Mouse (Mus musculus): ENCODE data around the gene Sorl1. TPM values are rescaled to one million over a fixed set of nuclear protein-coding genes. Genes with fewer than 3 reads are reported as not detected.

Gene Sorl1
- polyA plus RNA-seq, 1 experiment from 2014 or later: 11.4 TPM

DNA sequence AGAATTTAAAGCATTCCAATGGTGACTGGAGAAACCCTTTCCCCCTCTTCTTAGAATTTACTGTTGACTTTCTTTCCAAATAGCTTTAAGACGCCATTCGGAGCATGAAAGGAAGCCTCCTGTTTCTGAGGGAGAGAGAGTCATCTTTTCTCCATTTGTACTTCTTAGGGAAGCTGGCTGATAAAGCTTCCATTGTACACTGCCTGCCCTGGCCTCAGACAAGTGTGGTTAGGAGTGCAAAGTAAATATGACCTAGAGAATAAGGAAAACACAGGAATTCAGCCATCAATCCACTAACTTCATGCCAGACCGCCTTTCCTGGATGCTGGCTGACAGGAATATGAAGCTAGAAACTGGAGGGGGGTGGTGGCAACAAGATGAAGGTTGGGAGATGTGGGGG, 100.7 kb downstream of the Sorl1 start:
- no peak for ATAC-seq
- WGBS: 62% methylated on average over 3 of the region's 3 CpGs

DNA sequence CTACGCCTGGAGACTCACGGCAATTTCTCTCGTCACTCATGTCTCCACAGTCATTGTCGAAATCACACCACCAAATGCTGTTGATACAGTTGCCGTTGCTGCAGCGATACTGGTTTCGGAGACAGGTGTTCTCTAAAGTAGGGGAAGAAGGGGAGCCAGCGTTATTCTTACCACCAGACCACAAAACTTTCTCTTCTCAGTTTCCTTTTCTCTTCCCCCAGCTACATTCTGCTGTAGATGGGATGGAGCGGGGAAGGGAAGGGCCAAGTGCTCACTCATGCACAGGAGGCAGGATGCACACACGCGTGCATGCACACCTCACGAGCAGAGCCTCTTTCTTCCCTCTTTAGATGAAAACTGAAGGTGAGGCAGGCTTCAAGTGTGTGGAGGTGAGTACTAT, 101.8 kb downstream of the Sorl1 start:
- Histone ChIP-seq H3K36me3 (ENCODE audit: control insufficient read depth, insufficient read depth, low read length) (peaks cover 5% of the 10 kb centered on the region), H3K9ac (ENCODE audit: low read depth, low read length) (no peak overlapping the region), H3K27me3 (replicated peaks; ENCODE audit: control insufficient read depth, insufficient read depth, low read length) (no peaks in the 10 kb centered on the region), H3K4me1 (ENCODE audit: control insufficient read depth, insufficient read depth, low read depth, low read length) (no peaks in the 10 kb centered on the region), H3K4me3 (ENCODE audit: low read length) (no peak overlapping the region), H3K27ac (ENCODE audit: low read depth, low read length) (no peak overlapping the region), H3K9me3 (ENCODE audit: control insufficient read depth, low read length) (no peaks in the 10 kb centered on the region), H3K4me2 (ENCODE audit: low read length) (no peak overlapping the region)
- WGBS: 94% methylated on average over 12 of the region's 12 CpGs
- ATAC-seq: no peak

More for the DNA sequence above, 100.7 kb downstream of the Sorl1 start:
- Histone ChIP-seq H3K4me3 (ENCODE audit: low read length) (no peak overlapping the region), H3K36me3 (ENCODE audit: control insufficient read depth, insufficient read depth, low read length) (peaks cover 5% of the 10 kb centered on the region), H3K9ac (ENCODE audit: low read depth, low read length) (no peak overlapping the region), H3K4me2 (ENCODE audit: low read length) (no peak overlapping the region), H3K27me3 (replicated peaks; ENCODE audit: control insufficient read depth, insufficient read depth, low read length) (no peaks in the 10 kb centered on the region), H3K27ac (ENCODE audit: low read depth, low read length) (no peak overlapping the region), H3K4me1 (ENCODE audit: control insufficient read depth, insufficient read depth, low read depth, low read length) (no peaks in the 10 kb centered on the region), H3K9me3 (ENCODE audit: control insufficient read depth, low read length) (no peaks in the 10 kb centered on the region)

DNA sequence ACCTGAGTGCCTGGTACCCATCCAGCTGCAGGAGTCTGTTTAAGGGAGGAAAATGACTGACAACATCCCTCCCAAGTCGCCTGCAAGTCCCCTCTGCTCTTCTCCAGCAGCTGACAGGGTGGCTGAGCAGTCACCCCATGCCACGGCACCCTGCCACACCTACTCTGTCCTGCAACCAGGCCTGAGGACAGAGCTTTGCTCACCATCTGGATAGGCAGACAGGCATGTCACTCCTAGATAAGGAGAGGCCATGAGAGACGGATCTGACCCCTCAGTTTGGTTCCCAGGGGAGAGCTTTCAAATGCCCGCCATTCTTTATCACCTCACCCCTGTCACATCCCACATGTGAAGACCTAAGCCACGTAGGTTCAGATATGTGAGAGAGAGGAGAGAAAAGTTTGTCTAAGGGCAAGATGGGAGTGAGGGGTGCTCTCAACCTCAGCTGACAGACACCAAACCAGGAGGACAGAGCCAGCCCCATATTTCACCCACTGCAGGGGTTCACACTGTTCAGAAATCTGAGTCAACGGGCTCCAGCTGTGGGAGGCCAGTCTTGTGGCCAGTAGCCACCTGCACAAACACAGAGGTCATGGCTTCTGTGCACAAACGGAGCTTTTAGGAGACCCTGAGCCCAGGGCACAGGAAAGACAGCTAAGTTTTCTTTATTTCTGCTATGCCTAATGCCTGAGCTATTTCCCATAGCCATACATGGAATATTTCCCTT, 104.6 kb downstream of the Sorl1 start:
- no peak; the same call in 1 of the 2 replicates for ATAC-seq
- Histone ChIP-seq H3K9ac (ENCODE audit: low read depth, low read length) (no peak overlapping the region), H3K27ac (ENCODE audit: low read depth, low read length) (no peak overlapping the region), H3K4me1 (ENCODE audit: control insufficient read depth, insufficient read depth, low read depth, low read length) (no peaks in the 10 kb centered on the region), H3K27me3 (replicated peaks; ENCODE audit: control insufficient read depth, insufficient read depth, low read length) (no peaks in the 10 kb centered on the region), H3K4me3 (ENCODE audit: low read length) (no peak overlapping the region), H3K4me2 (ENCODE audit: low read length) (no peak overlapping the region), H3K36me3 (ENCODE audit: control insufficient read depth, insufficient read depth, low read length) (peaks cover 8% of the 10 kb centered on the region), H3K9me3 (ENCODE audit: control insufficient read depth, low read length) (no peaks in the 10 kb centered on the region)
- 52% methylated on average over 7 of the region's 7 CpGs for WGBS

DNA sequence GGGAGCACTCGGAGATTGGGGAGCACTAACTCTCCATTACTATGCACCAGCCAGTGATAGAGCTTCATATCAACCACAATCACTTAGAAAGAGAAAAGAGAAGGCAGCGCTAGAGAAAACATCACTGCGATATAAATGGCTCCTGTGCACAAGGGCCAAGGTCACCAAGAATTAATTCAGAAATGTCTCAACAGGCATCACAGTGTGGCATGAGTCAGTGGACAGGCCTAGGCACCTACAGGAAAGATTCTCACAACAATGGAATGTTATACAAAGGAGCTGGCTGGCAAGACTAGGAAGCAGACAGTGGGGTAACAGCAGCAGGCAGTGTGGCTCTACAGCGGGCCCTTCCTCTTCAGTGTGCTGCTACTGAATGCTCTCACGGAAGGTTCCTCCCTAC, 115.6 kb downstream of the Sorl1 start:
- no peak overlapping the region for H3K9ac ChIP-seq (ENCODE audit: low read depth, low read length)
- no peak overlapping the region for H3K27ac ChIP-seq (ENCODE audit: low read depth, low read length)
- no peaks in the 10 kb centered on the region for H3K9me3 ChIP-seq (ENCODE audit: control insufficient read depth, low read length)
- H3K36me3 ChIP-seq (ENCODE audit: control insufficient read depth, insufficient read depth, low read length): no peaks in the 10 kb centered on the region
- WGBS: 91% methylated on average over 5 of the region's 5 CpGs
- H3K4me1 ChIP-seq (ENCODE audit: control insufficient read depth, insufficient read depth, low read depth, low read length): no peaks in the 10 kb centered on the region
- no peak for ATAC-seq
- H3K4me3 ChIP-seq (ENCODE audit: low read length): no peak overlapping the region
- H3K4me2 ChIP-seq (ENCODE audit: low read length): no peak overlapping the region
- H3K27me3 ChIP-seq (replicated peaks; ENCODE audit: control insufficient read depth, insufficient read depth, low read length): no peaks in the 10 kb centered on the region

DNA sequence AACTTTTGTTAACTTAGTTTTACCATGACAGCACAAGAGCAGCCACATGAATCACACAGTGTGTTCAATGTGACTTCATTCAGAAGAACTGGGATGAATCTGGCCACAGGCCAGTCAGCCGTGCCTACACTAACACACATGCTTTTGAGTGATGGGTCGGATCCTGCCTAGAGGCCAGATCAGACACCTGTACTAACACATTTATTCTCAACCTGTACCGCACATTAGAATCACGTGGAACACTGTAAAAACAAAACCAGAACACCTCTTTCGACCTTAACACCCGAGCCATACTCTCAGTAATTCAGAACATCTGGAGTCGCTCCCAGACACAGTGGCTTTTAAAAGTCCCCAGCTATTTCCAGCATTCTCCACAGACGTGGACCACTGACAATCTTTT, 119.0 kb downstream of the Sorl1 start:
- Histone ChIP-seq H3K27me3 (replicated peaks; ENCODE audit: control insufficient read depth, insufficient read depth, low read length) (no peaks in the 10 kb centered on the region), H3K4me1 (ENCODE audit: control insufficient read depth, insufficient read depth, low read depth, low read length) (no peaks in the 10 kb centered on the region; the same call in 1 of the 2 replicates), H3K4me2 (ENCODE audit: low read length) (no peak overlapping the region), H3K36me3 (ENCODE audit: control insufficient read depth, insufficient read depth, low read length) (no peaks in the 10 kb centered on the region), H3K9ac (ENCODE audit: low read depth, low read length) (no peak overlapping the region), H3K9me3 (ENCODE audit: control insufficient read depth, low read length) (no peaks in the 10 kb centered on the region), H3K4me3 (ENCODE audit: low read length) (no peak overlapping the region), H3K27ac (ENCODE audit: low read depth, low read length) (no peak overlapping the region)
- ATAC-seq: no peak
- WGBS: 58% methylated on average over 8 of the region's 8 CpGs

DNA sequence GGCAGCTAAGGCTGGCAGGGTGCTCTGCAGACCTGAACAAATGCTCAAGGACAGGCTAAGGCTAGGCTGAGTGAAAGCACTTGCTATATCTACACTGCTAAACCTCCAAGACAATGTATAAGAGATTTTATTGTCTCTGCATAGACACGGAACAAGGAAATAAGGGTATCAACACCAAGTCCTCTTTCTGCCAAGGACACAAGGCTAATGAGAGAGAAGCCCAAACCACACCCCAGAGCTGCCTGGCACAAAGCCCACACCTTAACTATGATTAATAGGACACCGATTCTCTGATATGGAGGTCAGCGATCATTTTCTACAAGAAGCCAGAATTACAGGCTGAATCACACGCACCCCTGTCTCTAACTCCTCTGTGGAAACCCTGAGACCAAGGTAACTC, 120.0 kb downstream of the Sorl1 start:
- Histone ChIP-seq H3K9me3 (ENCODE audit: control insufficient read depth, low read length) (no peaks in the 10 kb centered on the region), H3K4me3 (ENCODE audit: low read length) (no peak overlapping the region), H3K36me3 (ENCODE audit: control insufficient read depth, insufficient read depth, low read length) (no peaks in the 10 kb centered on the region), H3K27me3 (replicated peaks; ENCODE audit: control insufficient read depth, insufficient read depth, low read length) (no peaks in the 10 kb centered on the region), H3K27ac (ENCODE audit: low read depth, low read length) (no peak overlapping the region), H3K4me2 (ENCODE audit: low read length) (no peak overlapping the region), H3K4me1 (ENCODE audit: control insufficient read depth, insufficient read depth, low read depth, low read length) (no peaks in the 10 kb centered on the region; the same call in 1 of the 2 replicates), H3K9ac (ENCODE audit: low read depth, low read length) (no peak overlapping the region)
- WGBS: 82% methylated on average over 4 of the region's 4 CpGs
- no peak for ATAC-seq

DNA sequence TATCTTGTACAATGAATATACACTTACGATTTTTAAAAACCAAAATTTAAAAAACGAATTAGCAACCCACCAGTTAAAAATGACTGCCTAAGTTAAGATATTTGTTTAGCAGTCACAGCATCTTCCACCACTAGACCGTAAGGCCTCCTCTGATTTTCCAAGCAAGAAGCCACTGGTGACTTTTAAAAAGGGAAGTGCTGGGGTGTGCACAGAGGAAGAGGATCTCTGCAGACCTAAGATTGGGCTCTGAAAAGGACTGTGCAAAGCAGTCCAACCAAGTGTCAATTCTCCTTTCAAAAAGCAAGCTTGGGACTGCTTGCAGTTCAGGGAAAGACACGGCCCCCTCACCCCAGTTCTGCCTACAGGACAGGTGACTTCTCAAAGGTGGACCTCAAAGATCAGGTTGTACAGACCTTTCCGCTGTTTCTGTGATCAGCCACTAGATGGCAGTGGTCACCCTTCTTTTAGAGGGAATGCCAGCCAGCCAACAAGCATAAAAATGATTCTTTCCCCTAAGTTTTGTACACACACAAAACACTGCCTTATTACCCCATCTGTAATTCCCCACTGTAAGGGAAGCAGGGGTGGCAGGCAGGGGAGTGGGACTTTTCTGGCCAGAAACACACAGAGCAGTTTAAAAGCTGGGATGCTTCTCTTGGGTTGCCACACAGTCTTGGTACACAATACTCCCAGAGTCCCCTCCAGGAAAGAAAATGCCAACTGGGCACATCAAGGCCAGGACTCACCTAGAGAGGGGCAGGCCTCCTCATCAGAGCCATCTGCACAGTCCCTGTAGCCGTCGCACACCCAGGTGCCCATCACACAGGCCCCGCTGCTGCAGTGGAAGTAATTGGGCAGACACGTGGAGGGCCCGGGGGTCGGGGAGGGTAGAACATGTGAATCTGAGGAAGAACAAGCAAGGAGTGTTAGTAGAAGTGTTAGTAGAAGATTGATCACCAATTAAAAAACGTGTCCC, 124.3 kb downstream of the Sorl1 start:
- Histone ChIP-seq H3K27ac (ENCODE audit: low read depth, low read length) (no peak overlapping the region), H3K36me3 (ENCODE audit: control insufficient read depth, insufficient read depth, low read length) (no peaks in the 10 kb centered on the region), H3K4me3 (ENCODE audit: low read length) (no peak overlapping the region), H3K9ac (ENCODE audit: low read depth, low read length) (no peak overlapping the region), H3K27me3 (replicated peaks; ENCODE audit: control insufficient read depth, insufficient read depth, low read length) (no peaks in the 10 kb centered on the region), H3K4me1 (ENCODE audit: control insufficient read depth, insufficient read depth, low read depth, low read length) (no peaks in the 10 kb centered on the region; the same call in 1 of the 2 replicates), H3K4me2 (ENCODE audit: low read length) (no peak overlapping the region), H3K9me3 (ENCODE audit: control insufficient read depth, low read length) (no peaks in the 10 kb centered on the region)
- 66% methylated on average over 12 of the region's 12 CpGs for WGBS
- peak; percentile 57 for ATAC-seq

DNA sequence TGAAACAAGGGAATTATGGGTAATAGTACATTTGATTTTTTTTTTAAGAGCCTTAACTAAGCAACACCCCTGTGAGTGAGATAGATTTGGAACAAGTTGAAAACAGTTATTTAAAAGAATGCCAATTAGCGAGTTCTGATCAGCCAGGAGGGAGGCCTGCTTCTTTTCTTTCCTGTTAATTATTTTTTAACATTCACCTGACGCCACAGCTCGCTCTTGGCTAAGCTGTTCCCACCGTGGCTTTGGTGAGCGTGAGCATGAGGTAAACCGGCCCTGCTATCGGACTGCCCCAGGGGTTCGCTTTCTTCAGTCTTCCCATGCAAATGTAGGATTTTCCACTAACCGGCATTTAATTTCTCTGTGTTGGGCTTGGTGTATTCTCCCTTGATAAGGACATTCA, 128.8 kb downstream of the Sorl1 start:
- H3K4me1 ChIP-seq (ENCODE audit: control insufficient read depth, insufficient read depth, low read depth, low read length): no peaks in the 10 kb centered on the region; the same call in 1 of the 2 replicates
- no peak overlapping the region for H3K4me3 ChIP-seq (ENCODE audit: low read length)
- 0 out of 2 replicates have a peak, but pooled peaks cover 4% of the 10 kb centered on the region for H3K36me3 ChIP-seq (ENCODE audit: control insufficient read depth, insufficient read depth, low read length)
- 83% methylated on average over 9 of the region's 9 CpGs for WGBS
- ATAC-seq: no peak
- H3K4me2 ChIP-seq (ENCODE audit: low read length): no peak overlapping the region
- H3K27ac ChIP-seq (ENCODE audit: low read depth, low read length): no peak overlapping the region
- no peaks in the 10 kb centered on the region for H3K27me3 ChIP-seq (replicated peaks; ENCODE audit: control insufficient read depth, insufficient read depth, low read length)
- no peaks in the 10 kb centered on the region for H3K9me3 ChIP-seq (ENCODE audit: control insufficient read depth, low read length)
- H3K9ac ChIP-seq (ENCODE audit: low read depth, low read length): no peak overlapping the region

DNA sequence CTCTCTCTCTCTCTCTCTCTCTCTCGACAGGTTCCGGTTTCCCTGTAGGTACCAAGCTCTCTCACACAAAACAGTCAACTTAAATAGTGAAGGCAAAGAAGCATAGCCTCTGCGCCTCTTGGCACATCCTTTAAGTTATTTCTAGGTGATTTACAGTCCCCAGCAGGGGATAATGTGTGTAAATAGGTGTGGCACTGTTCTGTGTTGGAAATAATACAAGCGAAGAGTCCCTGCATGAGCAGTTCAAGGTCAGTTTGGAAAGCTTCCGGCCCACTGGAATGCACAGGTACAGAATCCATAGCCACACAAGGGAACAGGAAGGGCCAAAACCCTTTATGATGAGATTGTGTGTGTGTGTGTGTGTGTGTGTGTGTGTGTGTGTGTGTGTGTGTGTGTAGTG, 130.3 kb downstream of the Sorl1 start:
- no peak overlapping the region for H3K27ac ChIP-seq (ENCODE audit: low read depth, low read length)
- H3K9me3 ChIP-seq (ENCODE audit: control insufficient read depth, low read length): no peaks in the 10 kb centered on the region
- no peak overlapping the region for H3K9ac ChIP-seq (ENCODE audit: low read depth, low read length)
- no peak overlapping the region for H3K4me2 ChIP-seq (ENCODE audit: low read length)
- H3K36me3 ChIP-seq (ENCODE audit: control insufficient read depth, insufficient read depth, low read length): 0 out of 2 replicates have a peak, but pooled peaks cover 9% of the 10 kb centered on the region
- ATAC-seq: no peak
- 87% methylated on average over 5 of the region's 5 CpGs for WGBS
- H3K4me3 ChIP-seq (ENCODE audit: low read length): no peak overlapping the region
- H3K4me1 ChIP-seq (ENCODE audit: control insufficient read depth, insufficient read depth, low read depth, low read length): no peaks in the 10 kb centered on the region
- no peaks in the 10 kb centered on the region for H3K27me3 ChIP-seq (replicated peaks; ENCODE audit: control insufficient read depth, insufficient read depth, low read length)

Measured in hindbrain, embryonic 16.5 days (tissue).